Mouse (Mus musculus) thymus, adult 2 months (tissue): ENCODE results near the gene Nepn. TPM values are rescaled to one million over a fixed set of nuclear protein-coding genes. Genes with fewer than 3 reads are reported as not detected.

Source experiments
- DNase-seq: peaks from one replicate; pipeline ENCODE4 v3.0.0; 2021
- H3K27ac ChIP-seq: fragments of 200-500 bp; 2 replicates; pipeline ENCODE4 v1.5.1; 2012; ENCODE audit warnings: low read length, control low read depth; ENCODE audit not compliant: control insufficient read depth, insufficient read depth
- H3K27me3 ChIP-seq: fragments of 200-500 bp; 2 replicates; pipeline ENCODE4 v1.6.1; 2012; ENCODE audit warnings: mild to moderate bottlenecking, low read length, moderate library complexity, mixed read lengths; ENCODE audit not compliant: control insufficient read depth, insufficient read depth
- H3K36me3 ChIP-seq: fragments of 200-500 bp; 2 replicates; pipeline ENCODE4 v1.6.1; 2012; ENCODE audit warnings: mild to moderate bottlenecking, low read length, moderate library complexity; ENCODE audit not compliant: control insufficient read depth, insufficient read depth
- H3K4me1 ChIP-seq: fragments of 200-500 bp; replicated peaks from 2 replicates; pipeline ENCODE4 v1.6.1; 2012; ENCODE audit warnings: low read length; ENCODE audit not compliant: control insufficient read depth, insufficient read depth
- H3K4me3 ChIP-seq: fragments of 200-500 bp; 2 replicates; pipeline ENCODE4 v1.5.1; 2012; ENCODE audit warnings: mild to moderate bottlenecking, low read length, control low read depth, moderate library complexity; ENCODE audit not compliant: control insufficient read depth, insufficient read depth
- CTCF ChIP-seq: fragments of 200-500 bp; IDR thresholded peaks from 2 replicates; pipeline ENCODE4 v1.5.1; 2012; ENCODE audit warnings: mild to moderate bottlenecking, control low read depth, low read length, moderate library complexity, borderline replicate concordance; ENCODE audit not compliant: control insufficient read depth, poor library complexity, insufficient read depth; ENCODE audit errors: extremely low read depth
- POLR2A ChIP-seq: fragments of 200-500 bp; IDR thresholded peaks from 2 replicates; pipeline ENCODE4 v1.6.1; 2012; ENCODE audit warnings: mild to moderate bottlenecking, low read length, control low read depth, moderate library complexity; ENCODE audit not compliant: control insufficient read depth, poor library complexity, insufficient read depth; ENCODE audit errors: extremely low read depth
- WGBS: fragments of 180-500 bp; shearing (Covaris S2); methylation state at CpG from one replicate; pipeline ENCODE4 v1.1.7; 2018; 5-methylcytosine and 5-hydroxymethylcytosine counted together
- polyA plus RNA-seq: library from polyadenylated mRNA; depleted of rRNA; stranded (reverse); fragments of >200 nt; gene quantifications from 2 replicates; pipeline ENCODE4 v1.2.3, GENCODE M21; 2012

The Nepn gene
- polyA plus RNA-seq, 1 experiment = 0.18 TPM

DNA sequence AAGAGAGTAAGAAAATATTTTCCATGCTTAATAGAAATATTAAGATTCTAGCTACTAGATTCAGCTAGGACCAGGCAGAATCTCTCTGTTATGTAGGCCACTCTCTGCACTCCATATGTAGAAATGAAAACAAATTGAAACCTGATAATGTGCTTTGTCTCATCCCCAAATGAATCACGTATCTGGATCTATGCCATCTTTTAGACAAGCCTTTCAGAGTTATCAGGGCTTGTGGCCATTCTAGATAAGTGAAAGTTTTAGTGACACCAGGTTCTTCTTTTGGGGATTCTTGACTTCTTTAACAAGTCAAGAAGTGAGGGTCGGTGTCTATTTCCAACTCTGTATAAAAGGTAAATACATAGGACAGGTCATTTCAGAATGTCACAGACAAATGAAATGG, 9.9 kb downstream of the Nepn start:
- no peaks in the 10 kb centered on the region for H3K36me3 ChIP-seq
- no peak for DNase-seq

DNA sequence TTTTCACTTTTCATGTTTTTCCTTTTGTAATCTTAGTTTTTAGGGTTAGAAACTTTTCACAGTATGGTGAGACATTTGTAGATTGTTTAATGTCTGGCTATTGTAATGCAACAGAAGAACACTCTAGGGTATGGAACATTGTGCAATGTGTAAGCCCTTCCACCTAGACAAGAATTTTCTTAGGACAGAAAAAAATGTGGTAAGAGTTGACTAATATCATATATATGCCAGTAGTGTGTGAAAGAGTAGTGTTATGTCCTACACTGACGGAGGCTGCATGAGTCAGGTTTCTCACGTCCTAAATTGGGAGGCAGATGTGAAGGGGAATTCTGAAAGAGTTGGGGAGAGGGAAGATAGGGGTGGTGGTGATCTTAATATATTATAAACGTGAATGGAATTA, 10.9 kb downstream of the Nepn start:
- H3K4me3 ChIP-seq = no peak overlapping the region
- no peak for DNase-seq
- 76% methylated on average over 3 of the region's 3 CpGs for WGBS

More for the DNA sequence above, 9.9 kb downstream of the Nepn start:
- no peaks in the 10 kb centered on the region for H3K27me3 ChIP-seq
- no peak overlapping the region for H3K27ac ChIP-seq
- 91% methylated on average over 2 of the region's 2 CpGs for WGBS
- no peak overlapping the region for H3K4me3 ChIP-seq
- TF ChIP-seq POLR2A (no peak), CTCF (no peak)
- H3K4me1 ChIP-seq = no peaks in the 10 kb centered on the region

DNA sequence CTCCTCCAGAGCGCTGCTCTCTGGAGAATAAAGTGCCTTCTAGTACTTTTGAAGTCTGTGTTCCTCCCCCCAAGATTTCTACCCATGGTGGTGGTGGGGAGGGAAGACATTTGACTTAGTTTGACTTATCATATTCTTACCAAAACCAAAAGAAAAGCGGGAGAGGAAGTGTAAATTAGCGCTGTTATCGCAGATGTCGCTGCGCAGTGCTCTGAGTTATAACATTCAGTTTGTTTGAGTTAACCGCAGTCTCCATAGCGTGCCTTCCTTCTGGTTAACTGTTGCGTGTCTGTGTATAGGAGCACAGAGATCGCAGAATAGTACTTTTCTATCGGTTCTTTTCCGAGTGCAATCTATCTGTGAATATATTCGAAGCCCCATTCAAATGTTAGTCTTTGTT, 16.4 kb downstream of the Nepn start:
- Histone ChIP-seq H3K4me3 (no peak overlapping the region), H3K27me3 (no peaks in the 10 kb centered on the region), H3K27ac (no peak overlapping the region), H3K4me1 (no peaks in the 10 kb centered on the region), H3K36me3 (no peaks in the 10 kb centered on the region)
- no peak for DNase-seq
- no peak for TF ChIP-seq POLR2A
- TF ChIP-seq CTCF = no peak
- WGBS = 91% methylated on average over 13 of the region's 13 CpGs

More for the DNA sequence above, 10.9 kb downstream of the Nepn start:
- H3K36me3 ChIP-seq = no peaks in the 10 kb centered on the region
- no peak overlapping the region for H3K27ac ChIP-seq
- no peak for TF ChIP-seq POLR2A
- no peak for TF ChIP-seq CTCF
- H3K4me1 ChIP-seq = no peaks in the 10 kb centered on the region
- no peaks in the 10 kb centered on the region for H3K27me3 ChIP-seq

DNA sequence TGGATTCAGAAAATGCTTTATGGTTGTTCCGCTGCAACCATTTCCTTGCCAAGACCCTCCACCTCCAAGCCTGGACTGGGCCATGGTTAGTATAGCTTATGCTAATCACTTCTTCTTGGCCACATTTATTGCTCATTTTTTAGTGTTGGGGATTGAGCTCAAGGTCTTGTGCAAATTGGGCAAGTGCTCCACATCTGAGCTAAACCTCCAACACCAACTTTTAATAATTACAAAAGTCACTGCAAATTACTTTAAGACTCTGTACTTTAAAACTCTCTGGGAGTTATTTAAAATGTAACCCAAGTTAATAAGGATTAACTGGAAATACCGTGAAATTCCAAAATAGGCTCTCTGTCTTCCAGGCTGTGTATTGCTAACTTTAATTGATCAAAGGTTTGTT, 18.8 kb downstream of the Nepn start:
- Histone ChIP-seq H3K4me1 (no peaks in the 10 kb centered on the region), H3K27ac (no peak overlapping the region), H3K27me3 (no peaks in the 10 kb centered on the region), H3K4me3 (no peak overlapping the region), H3K36me3 (no peaks in the 10 kb centered on the region)
- TF ChIP-seq CTCF (no peak), POLR2A (no peak)
- no peak for DNase-seq
- 95% methylated on average over 2 of the region's 2 CpGs for WGBS

DNA sequence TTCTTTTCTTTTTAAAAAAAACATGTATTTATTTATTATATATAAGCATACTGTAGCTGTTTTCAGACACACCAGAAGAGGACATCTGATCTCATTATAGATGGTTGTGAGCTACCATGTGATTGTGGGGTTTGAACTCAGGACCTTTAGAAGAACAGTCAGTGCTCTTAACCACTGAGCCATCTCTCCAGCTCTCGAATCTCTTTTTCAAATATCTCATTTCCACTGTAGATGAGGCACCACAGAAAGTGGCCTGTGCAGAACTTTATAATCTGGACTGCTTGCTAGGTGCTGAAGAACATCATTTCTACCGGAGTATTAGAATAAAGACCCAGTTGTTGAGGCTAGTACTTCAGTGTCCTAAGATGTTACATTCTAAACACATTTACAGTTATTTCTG, 26.2 kb downstream of the Nepn start:
- H3K4me3 ChIP-seq = no peak overlapping the region
- no peak for DNase-seq
- H3K27me3 ChIP-seq = no peaks in the 10 kb centered on the region
- no peak for TF ChIP-seq POLR2A
- no peak for TF ChIP-seq CTCF
- WGBS = 86% methylated on average over 2 of the region's 2 CpGs
- no peaks in the 10 kb centered on the region for H3K36me3 ChIP-seq
- peaks cover 5% of the 10 kb centered on the region; the same call in 1 of the 2 replicates for H3K4me1 ChIP-seq
- H3K27ac ChIP-seq = no peak overlapping the region

DNA sequence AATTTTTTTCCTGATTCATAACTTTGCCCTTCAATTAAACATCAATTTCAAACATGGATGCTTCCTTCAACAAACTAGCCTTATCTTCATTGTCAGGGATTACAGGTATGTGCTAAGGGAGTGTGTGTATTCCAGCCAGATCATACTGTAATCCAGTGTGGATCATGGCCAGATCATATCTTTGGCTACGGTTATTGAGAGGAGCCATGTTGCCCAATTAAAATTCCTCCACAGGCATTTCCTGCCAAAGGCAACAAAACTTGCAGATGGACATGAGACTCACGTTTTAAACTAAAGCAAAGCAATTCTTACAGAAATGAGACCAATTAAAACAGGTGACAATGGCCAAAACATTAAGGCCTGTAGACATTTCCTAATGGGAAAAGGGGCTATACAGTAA, 27.7 kb downstream of the Nepn start:
- WGBS = 61% methylated on average over 2 of the region's 2 CpGs
- no peak for TF ChIP-seq POLR2A
- no peak for TF ChIP-seq CTCF
- no peaks in the 10 kb centered on the region for H3K27me3 ChIP-seq
- peaks cover 5% of the 10 kb centered on the region; the same call in 1 of the 2 replicates for H3K4me1 ChIP-seq
- DNase-seq = no peak
- H3K4me3 ChIP-seq = no peak overlapping the region
- H3K27ac ChIP-seq = no peak overlapping the region
- no peaks in the 10 kb centered on the region for H3K36me3 ChIP-seq

DNA sequence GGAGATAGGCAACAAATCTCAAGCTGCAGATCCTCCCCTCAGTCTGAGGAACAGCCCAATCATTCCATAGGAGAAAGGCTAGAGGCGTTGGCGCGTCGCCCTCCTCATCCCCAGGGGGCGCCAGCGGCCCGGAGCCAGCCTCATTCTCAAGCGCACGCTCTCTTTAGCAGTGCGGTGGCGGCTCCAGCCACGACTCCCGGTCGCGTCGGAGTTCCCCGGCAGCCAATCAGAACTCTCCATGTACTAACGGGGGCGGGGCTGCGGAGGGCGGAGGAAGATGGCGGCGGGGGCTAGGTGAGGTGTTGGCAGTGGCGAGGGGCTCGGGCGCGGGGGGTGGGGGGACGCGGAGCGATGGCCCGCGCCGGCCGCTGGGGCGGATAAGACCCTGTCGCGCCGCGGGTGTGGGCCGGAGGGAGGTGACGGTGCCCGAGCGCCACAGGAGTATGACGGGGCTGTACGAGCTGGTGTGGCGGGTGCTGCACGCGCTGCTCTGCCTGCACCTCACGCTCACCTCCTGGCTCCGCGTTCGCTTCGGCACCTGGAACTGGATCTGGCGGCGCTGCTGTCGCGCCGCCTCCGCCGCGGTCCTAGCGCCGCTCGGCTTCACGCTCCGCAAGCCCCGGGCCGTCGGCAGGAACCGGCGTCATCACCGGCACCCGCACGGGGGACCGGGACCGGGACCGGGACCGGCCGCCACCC, 28.7 kb downstream of the Nepn start, which contains the start of gene Nus1:
Nus1 (plus strand) TSS at position 249 of the 699 bp plus-strand sequence.
- H3K4me1 ChIP-seq = peaks cover 5% of the 10 kb centered on the region; the same call in 1 of the 2 replicates
- WGBS = under 1% methylated on average over 79 of the region's 79 CpGs
- no peaks in the 10 kb centered on the region for H3K36me3 ChIP-seq
- H3K4me3 ChIP-seq = peak within 1 kb of the TSS; percentile 86
- peak; percentile 95 for DNase-seq
- TF ChIP-seq POLR2A (no peak; the same call in 1 of the 2 replicates), CTCF (peak; percentile 89)
- H3K27ac ChIP-seq = 0 out of 2 replicates have a peak within 1 kb of the TSS, but pooled peaks have one; percentile 11
- no peaks in the 10 kb centered on the region for H3K27me3 ChIP-seq
